Mouse (Mus musculus) stomach, embryonic 14.5 days (tissue): ENCODE measurements around the gene Bhlhe41. TPM values are rescaled to one million over a fixed set of nuclear protein-coding genes. Genes with fewer than 3 reads are reported as not detected.

Experiments used
- ATAC-seq: fragments of 200-750 bp; cut with Nextera tagmentation; 2 replicates; pipeline ENCODE4 v1.8.0; 2017; ENCODE audit warnings: low read depth, moderate TSS enrichment; ENCODE audit not compliant: insufficient number of reproducible peaks, insufficient read depth, low FRiP score
- H3K27ac ChIP-seq: fragments of 300-500 bp; sonication (generic); 2 replicates; pipeline ENCODE4 v1.5.1; 2014; ENCODE audit warnings: mild to moderate bottlenecking, low read length, moderate library complexity, mixed read lengths
- H3K27me3 ChIP-seq: fragments of 300-500 bp; sonication (generic); 2 replicates; pipeline ENCODE4 v1.6.1; 2014; ENCODE audit warnings: low read length, control low read depth, mixed read lengths; ENCODE audit not compliant: control insufficient read depth, insufficient read depth
- H3K36me3 ChIP-seq: fragments of 300-500 bp; sonication (generic); 2 replicates; pipeline ENCODE4 v1.6.1; 2014; ENCODE audit warnings: mild to moderate bottlenecking, control low read depth, low read length, moderate library complexity, mixed read lengths; ENCODE audit not compliant: control insufficient read depth, insufficient read depth
- H3K4me1 ChIP-seq: fragments of 300-500 bp; sonication (generic); 2 replicates; pipeline ENCODE4 v1.6.1; 2014; ENCODE audit warnings: low read length, control low read depth, mixed read lengths; ENCODE audit not compliant: control insufficient read depth, insufficient read depth
- H3K4me2 ChIP-seq: fragments of 300-500 bp; sonication (generic); replicated peaks from 2 replicates; pipeline ENCODE4 v1.6.1; 2014; ENCODE audit warnings: low read depth, low read length, control low read depth
- H3K4me3 ChIP-seq: fragments of 300-500 bp; sonication (generic); 2 replicates; pipeline ENCODE4 v1.5.1; 2014; ENCODE audit warnings: low read depth, low read length, control low read depth
- H3K9ac ChIP-seq: fragments of 300-500 bp; sonication (generic); replicated peaks from 2 replicates; pipeline ENCODE4 v1.6.1; 2014; ENCODE audit warnings: low read depth, mild to moderate bottlenecking, control low read depth, low read length, moderate library complexity, mixed read lengths
- H3K9me3 ChIP-seq: fragments of 300-500 bp; sonication (generic); 2 replicates; pipeline ENCODE4 v1.6.1; 2016; ENCODE audit warnings: low read depth, low read length, control low read depth; ENCODE audit not compliant: control insufficient read depth
- WGBS: fragments of 180-500 bp; shearing (Covaris S2); extraction: QIAGEN DNeasy Blood & Tissue Kit; methylation state at CpG from one replicate; pipeline ENCODE4 v1.1.7; 2014; 5-methylcytosine and 5-hydroxymethylcytosine counted together
- polyA plus RNA-seq: library from polyadenylated mRNA; unstranded; fragments of >200 nt; fragmentation: Nextera tagmentation; extraction: Ambion mirVana; gene quantifications from 2 replicates; pipeline ENCODE4 v1.2.1, GENCODE M21; 2014

Bhlhe41 gene
- polyA plus RNA-seq, 1 experiment from 2014 or later: 1.6 TPM

DNA sequence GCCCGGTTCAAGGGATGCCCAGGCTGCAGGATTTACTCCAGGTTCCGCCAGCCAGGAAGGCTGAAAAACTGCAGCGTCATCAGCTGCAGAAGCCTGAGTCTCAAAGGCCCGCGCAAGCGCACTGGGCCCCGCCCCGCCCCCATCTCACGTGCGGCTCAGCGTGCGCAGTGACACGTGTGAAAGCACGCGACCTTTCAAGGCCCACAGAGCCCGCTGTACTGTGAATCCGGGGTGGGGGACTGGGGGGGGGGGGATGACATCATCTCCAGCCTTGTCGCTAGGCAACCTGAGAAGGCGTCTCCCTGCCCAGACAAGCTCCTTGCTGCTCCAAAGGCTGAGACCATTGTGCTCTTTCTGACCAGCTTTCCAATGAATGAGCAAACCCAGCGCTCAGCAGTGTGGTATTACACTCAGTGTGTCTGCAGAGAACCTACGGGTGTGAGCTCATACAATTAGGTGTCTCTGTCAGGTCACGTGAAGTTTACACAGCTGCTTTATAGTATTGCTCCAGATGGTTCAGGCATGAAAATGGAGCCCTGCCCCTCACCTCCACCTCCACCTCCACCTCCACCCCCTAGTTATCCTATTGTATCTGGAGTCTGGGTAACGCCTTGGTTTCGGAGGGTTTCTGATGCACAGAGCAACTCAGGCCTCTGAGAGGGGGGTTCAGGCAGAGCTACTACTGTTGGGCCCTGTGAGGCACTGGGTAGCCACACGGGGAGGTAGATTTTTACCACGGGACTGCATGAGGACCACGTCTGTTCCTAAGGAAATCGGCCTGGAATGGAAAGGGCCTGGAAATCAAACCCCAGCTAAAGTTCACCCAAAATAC is 9.4 kb downstream of the Bhlhe41 start:
- H3K9ac ChIP-seq: no peak overlapping the region
- H3K36me3 ChIP-seq: no peaks in the 10 kb centered on the region
- no peak overlapping the region for H3K27ac ChIP-seq

DNA sequence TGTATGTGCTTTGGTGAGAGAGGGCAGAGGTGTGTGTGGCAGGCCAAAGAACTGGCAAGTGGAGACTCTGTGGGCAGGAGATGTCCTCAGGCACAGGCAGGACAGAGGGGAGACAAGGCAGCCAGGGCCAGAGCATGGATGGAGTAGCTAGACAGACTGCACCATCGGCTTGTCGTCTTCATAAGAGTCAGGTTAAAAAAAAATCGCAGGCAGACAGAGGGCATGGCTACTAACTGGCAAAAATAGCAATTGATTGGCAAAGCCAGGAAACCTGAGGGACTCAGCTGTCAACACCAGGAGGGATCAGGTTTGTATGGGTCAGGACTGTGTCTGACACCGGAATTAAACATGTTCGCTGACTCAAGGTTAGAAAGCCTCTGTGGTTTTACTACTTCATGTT is 10.6 kb downstream of the Bhlhe41 start:
- Histone ChIP-seq H3K27ac (no peak overlapping the region), H3K36me3 (no peaks in the 10 kb centered on the region), H3K4me2 (no peak overlapping the region), H3K4me1 (peaks cover 13% of the 10 kb centered on the region; the same call in 1 of the 2 replicates), H3K27me3 (no peaks in the 10 kb centered on the region), H3K9ac (no peak overlapping the region), H3K4me3 (no peak overlapping the region), H3K9me3 (no peaks in the 10 kb centered on the region)
- ATAC-seq: no peak
- WGBS: 67% methylated on average over 5 of the region's 5 CpGs

More for the DNA sequence above, 9.4 kb downstream of the Bhlhe41 start:
- peak overlapping the region; percentile 43 for H3K4me2 ChIP-seq
- H3K4me1 ChIP-seq: peaks cover 13% of the 10 kb centered on the region; the same call in 1 of the 2 replicates
- peak overlapping the region; percentile 3; the same call in 1 of the 2 replicates for H3K4me3 ChIP-seq
- no peaks in the 10 kb centered on the region for H3K9me3 ChIP-seq
- H3K27me3 ChIP-seq: no peaks in the 10 kb centered on the region
- WGBS: 9% methylated on average over 28 of the region's 28 CpGs
- peak; percentile 94 for ATAC-seq

DNA sequence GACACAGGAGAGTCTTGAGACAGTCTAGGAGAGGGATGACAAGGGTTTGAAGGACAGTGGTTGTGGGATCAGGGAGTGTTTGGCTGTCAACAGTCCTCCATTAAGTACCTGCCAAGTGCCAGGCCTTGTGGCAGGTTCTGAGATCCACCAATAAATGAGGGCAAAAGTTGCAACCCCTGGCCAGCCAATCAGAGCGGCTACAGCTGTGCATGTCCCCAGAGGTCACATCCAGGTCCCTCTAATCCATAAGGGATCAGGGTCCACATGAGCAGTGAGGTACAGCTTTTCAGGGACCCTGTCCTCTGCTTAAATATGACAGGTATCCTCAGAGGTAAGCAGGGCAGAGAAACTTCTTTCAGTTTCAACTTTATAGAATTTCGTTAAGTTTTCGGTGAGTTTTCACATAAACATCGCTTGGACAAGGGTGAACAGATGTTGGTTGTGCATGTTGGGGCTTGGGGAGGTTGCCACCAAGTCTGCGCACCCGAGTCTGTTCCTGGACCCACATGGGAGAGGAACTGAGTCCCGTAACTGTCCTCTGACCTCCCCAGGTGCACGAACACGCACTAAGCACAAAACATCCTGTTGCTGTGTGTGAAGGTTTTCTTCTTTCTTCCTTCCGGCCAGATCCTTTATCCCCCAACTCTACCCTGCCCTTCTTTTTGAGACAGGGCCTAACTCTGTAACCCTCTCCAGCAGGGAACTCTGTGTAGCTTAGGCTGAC is 11.8 kb downstream of the Bhlhe41 start:
- WGBS: 84% methylated on average over 10 of the region's 10 CpGs
- no peak overlapping the region for H3K4me2 ChIP-seq
- no peaks in the 10 kb centered on the region for H3K27me3 ChIP-seq
- H3K4me3 ChIP-seq: no peak overlapping the region
- H3K9me3 ChIP-seq: no peaks in the 10 kb centered on the region
- no peak overlapping the region for H3K9ac ChIP-seq
- H3K36me3 ChIP-seq: no peaks in the 10 kb centered on the region
- ATAC-seq: no peak
- H3K27ac ChIP-seq: no peak overlapping the region
- H3K4me1 ChIP-seq: peaks cover 13% of the 10 kb centered on the region; the same call in 1 of the 2 replicates

DNA sequence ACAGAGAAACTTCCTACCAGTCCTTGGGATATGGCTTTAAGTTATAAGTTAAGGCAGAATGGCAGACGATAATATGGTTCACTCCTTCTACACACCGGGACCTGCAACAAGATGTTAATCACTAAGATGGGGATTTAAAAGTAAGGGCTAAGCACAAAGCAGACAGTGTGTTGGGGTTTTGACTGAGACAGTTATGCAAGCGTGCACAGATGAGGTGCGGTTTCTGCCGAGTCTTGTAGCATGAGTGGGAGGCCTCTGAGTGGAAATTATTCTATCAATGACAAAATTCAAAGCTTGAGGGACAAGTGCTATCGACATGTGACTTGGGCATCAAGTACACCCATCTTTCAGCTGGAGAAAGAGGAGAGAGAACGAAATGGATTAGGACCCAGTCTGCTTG is 12.7 kb downstream of the Bhlhe41 start:
- peaks cover 13% of the 10 kb centered on the region; the same call in 1 of the 2 replicates for H3K4me1 ChIP-seq
- H3K36me3 ChIP-seq: no peaks in the 10 kb centered on the region
- H3K27me3 ChIP-seq: no peaks in the 10 kb centered on the region
- no peak overlapping the region for H3K4me3 ChIP-seq
- ATAC-seq: no peak
- no peak overlapping the region for H3K27ac ChIP-seq
- no peaks in the 10 kb centered on the region for H3K9me3 ChIP-seq
- WGBS: 91% methylated on average over 7 of the region's 7 CpGs
- no peak overlapping the region for H3K9ac ChIP-seq
- H3K4me2 ChIP-seq: no peak overlapping the region

DNA sequence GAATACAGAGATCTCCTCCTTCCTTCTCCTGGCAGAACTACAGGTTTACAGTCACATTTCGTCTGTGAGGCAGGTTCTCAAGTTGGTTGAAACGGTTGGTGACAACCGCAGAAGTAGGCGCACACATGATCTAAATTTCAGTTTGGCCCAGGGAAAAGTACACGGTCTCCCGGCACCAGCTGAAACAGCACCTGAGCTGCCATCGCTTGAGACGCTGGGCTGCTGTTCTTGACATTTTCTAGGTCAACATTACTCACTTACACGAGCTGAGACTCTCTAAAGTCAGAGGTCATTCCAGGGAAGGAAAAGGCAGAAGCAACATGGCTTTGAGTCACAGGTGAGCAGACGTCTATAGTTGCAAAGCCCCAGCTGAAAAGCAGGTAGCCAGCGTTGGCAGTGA is 13.4 kb downstream of the Bhlhe41 start:
- no peak overlapping the region for H3K4me3 ChIP-seq
- ATAC-seq: no peak
- H3K27me3 ChIP-seq: no peaks in the 10 kb centered on the region
- H3K27ac ChIP-seq: no peak overlapping the region
- no peak overlapping the region for H3K9ac ChIP-seq
- H3K9me3 ChIP-seq: no peaks in the 10 kb centered on the region
- WGBS: 57% methylated on average over 11 of the region's 11 CpGs
- peaks cover 13% of the 10 kb centered on the region; the same call in 1 of the 2 replicates for H3K4me1 ChIP-seq
- no peaks in the 10 kb centered on the region for H3K36me3 ChIP-seq
- H3K4me2 ChIP-seq: no peak overlapping the region

DNA sequence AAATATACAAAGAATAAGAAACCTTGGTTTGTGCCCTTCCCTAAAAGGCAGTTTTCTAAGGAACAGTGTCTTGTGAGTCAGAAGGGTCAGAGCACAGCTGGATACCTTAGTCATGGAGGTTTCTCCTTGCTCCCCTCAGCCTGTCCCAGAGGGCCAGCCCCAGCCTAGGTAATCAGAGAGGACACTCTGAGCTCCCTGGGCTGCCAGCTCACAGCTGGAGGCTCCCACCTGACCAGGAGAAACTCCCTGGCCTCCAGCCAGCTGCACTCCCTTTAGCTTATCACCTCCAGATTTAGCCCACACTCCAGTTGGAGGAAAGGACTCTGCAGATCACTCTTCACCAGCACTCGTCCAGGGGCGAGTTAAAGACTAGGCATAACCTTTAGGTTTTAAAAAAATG is 14.6 kb downstream of the Bhlhe41 start:
- peaks cover 8% of the 10 kb centered on the region; the same call in 1 of the 2 replicates for H3K4me1 ChIP-seq

DNA sequence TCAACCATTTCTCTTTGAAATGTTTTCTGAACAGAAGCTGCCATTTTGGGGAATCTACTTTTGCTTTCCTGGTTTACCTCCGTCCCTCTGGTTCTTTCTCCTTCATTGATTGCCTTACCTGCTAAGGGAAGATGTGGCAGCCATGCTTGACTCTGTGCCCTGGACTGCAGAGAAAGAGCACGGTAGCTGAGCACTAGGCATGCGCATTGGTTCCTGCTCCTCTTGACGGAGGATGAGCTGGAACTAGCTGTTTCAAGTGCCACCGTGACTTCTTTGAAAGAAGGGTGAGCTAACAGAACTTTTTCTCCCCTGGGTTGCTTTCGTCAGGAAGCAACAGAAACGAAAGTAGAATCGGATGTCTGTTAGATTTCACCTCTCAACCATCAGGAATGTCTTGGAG is 17.7 kb downstream of the Bhlhe41 start:
- no peak for ATAC-seq
- no peaks in the 10 kb centered on the region for H3K27me3 ChIP-seq
- H3K4me3 ChIP-seq: no peak overlapping the region
- H3K9ac ChIP-seq: no peak overlapping the region
- H3K27ac ChIP-seq: no peak overlapping the region
- no peaks in the 10 kb centered on the region for H3K9me3 ChIP-seq
- H3K36me3 ChIP-seq: no peaks in the 10 kb centered on the region
- no peak overlapping the region for H3K4me2 ChIP-seq
- 0 out of 2 replicates have a peak, but pooled peaks cover 3% of the 10 kb centered on the region for H3K4me1 ChIP-seq
- WGBS: 89% methylated on average over 8 of the region's 8 CpGs

More for the DNA sequence above, 14.6 kb downstream of the Bhlhe41 start:
- Histone ChIP-seq H3K36me3 (no peaks in the 10 kb centered on the region), H3K27ac (no peak overlapping the region), H3K9ac (no peak overlapping the region), H3K4me2 (no peak overlapping the region), H3K9me3 (no peaks in the 10 kb centered on the region), H3K27me3 (no peaks in the 10 kb centered on the region), H3K4me3 (no peak overlapping the region)
- ATAC-seq: no peak
- 37% methylated on average over 2 of the region's 2 CpGs for WGBS

DNA sequence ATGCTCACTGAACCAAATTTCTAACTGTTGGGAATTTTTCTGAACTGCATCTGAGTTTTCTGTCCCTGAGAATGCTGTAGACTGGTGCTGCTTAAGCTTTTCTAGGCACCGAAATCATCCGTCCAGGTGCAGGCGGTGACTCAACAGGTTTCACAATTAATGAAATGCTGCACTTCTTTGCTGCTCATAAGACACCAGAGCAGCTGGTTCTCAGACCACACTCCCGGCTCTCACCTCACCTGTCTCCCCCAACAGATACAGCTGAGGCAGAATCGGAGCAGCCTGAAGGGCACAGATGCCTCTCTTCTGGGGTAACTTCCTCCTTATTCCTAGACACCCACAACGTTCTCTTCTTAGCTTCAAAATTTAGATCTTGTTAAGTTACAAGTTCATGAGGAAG is 18.4 kb downstream of the Bhlhe41 start:
- Histone ChIP-seq H3K9me3 (no peaks in the 10 kb centered on the region), H3K4me1 (0 out of 2 replicates have a peak, but pooled peaks cover 3% of the 10 kb centered on the region), H3K4me3 (no peak overlapping the region), H3K27me3 (no peaks in the 10 kb centered on the region), H3K36me3 (no peaks in the 10 kb centered on the region), H3K27ac (no peak overlapping the region), H3K9ac (no peak overlapping the region), H3K4me2 (no peak overlapping the region)
- no peak for ATAC-seq
- 76% methylated on average over 6 of the region's 6 CpGs for WGBS
